Mouse (Mus musculus) c-Kit-positive CD71-positive TER-119-positive erythroid progenitor cells, embryonic 14.5 days (primary cell): Measurements from ENCODE around the gene 1700006A11Rik.
"Not testable (repeated sequence)": the region's sequence is repeated elsewhere in the genome, so short reads cannot be mapped to it uniquely, and the experiment has no call there.

Source experiments
- DNase-seq: peaks from one replicate; pipeline ENCODE4 v3.0.0-alpha.2; 2013; ENCODE audit warnings: low spot score

The 1700006A11Rik gene

GRCm38 (mm10) chr3:124425940-124426339, at the start of gene 1700006A11Rik:
Gene 1700006A11Rik, minus strand, starts transcription at chr3:124426040.
- no peak for DNase-seq

- not testable (repeated sequence) for DNase-seq
Observed at GRCm38 (mm10) chr3:124474291-124474690, 48.5 kb upstream of the 1700006A11Rik start.

GRCm38 (mm10) chr3:124466102-124466730, 40.4 kb upstream of the 1700006A11Rik start:
- no peak for DNase-seq

- DNase-seq: no peak
Observed at GRCm38 (mm10) chr3:124392201-124392600, 33.6 kb downstream of the 1700006A11Rik start.

GRCm38 (mm10) chr3:124390101-124390500, 35.7 kb downstream of the 1700006A11Rik start:
- no peak for DNase-seq

- no peak for DNase-seq
Observed at GRCm38 (mm10) chr3:124389650-124390049, 36.2 kb downstream of the 1700006A11Rik start.

GRCm38 (mm10) chr3:124385377-124385776, 40.5 kb downstream of the 1700006A11Rik start:
- not testable (repeated sequence) for DNase-seq

GRCm38 (mm10) chr3:124372031-124372430, 53.8 kb downstream of the 1700006A11Rik start:
- DNase-seq: no peak

GRCm38 (mm10) chr3:124357533-124357932, 68.3 kb downstream of the 1700006A11Rik start:
- DNase-seq: no peak
